Mouse (Mus musculus) forebrain, postnatal 0 days (tissue): ENCODE measurements at regions not wholly inside any gene's neighbourhood (a gene's known extent, or its start where the extent isn't known, plus 50 kb on each side); places are given as distances from the start of the nearest gene placed in this dataset.

Source experiments
- ATAC-seq: fragments of 200-750 bp; cut with Nextera tagmentation; 2 replicates; pipeline ENCODE4 v1.8.0; 2017; ENCODE audit warnings: mild to moderate bottlenecking, moderate library complexity
- DNase-seq: peaks from one replicate; pipeline ENCODE4 v3.0.0-alpha.2; 2015
- H3K27ac ChIP-seq: fragments of 300-500 bp; sonication (generic); 2 replicates; pipeline ENCODE4 v1.5.1; 2014; ENCODE audit warnings: low read depth, mild to moderate bottlenecking, antibody characterized with exemption, low read length, moderate library complexity, mixed read lengths
- H3K27me3 ChIP-seq: fragments of 300-500 bp; sonication (generic); 2 replicates; pipeline ENCODE4 v1.6.1; 2014; ENCODE audit warnings: mild to moderate bottlenecking, low read length, mixed read lengths; ENCODE audit not compliant: insufficient read depth
- H3K36me3 ChIP-seq: fragments of 300-500 bp; sonication (generic); 2 replicates; pipeline ENCODE4 v1.6.1; 2014; ENCODE audit warnings: mild to moderate bottlenecking, moderate library complexity; ENCODE audit not compliant: insufficient read depth
- H3K4me1 ChIP-seq: fragments of 300-500 bp; sonication (generic); 2 replicates; pipeline ENCODE4 v1.6.1; 2014; ENCODE audit warnings: antibody characterized with exemption; ENCODE audit not compliant: insufficient read depth
- H3K4me2 ChIP-seq: fragments of 300-500 bp; sonication (generic); 2 replicates; pipeline ENCODE4 v1.6.1; 2014; ENCODE audit warnings: low read depth, mild to moderate bottlenecking, moderate library complexity
- H3K4me3 ChIP-seq: fragments of 300-500 bp; sonication (generic); 2 replicates; pipeline ENCODE4 v1.5.1; 2014; ENCODE audit warnings: low read depth, low read length, mixed read lengths
- H3K9ac ChIP-seq: fragments of 300-500 bp; sonication (generic); 2 replicates; pipeline ENCODE4 v1.6.1; 2014; ENCODE audit warnings: mild to moderate bottlenecking
- H3K9me3 ChIP-seq: fragments of 300-500 bp; sonication (generic); 2 replicates; pipeline ENCODE4 v1.6.1; 2016; ENCODE audit warnings: low read length
- CTCF ChIP-seq: sonication (generic); IDR thresholded peaks from 2 replicates; pipeline ENCODE4 v1.5.1; 2016; ENCODE audit warnings: antibody characterized with exemption, control low read depth, low read depth
- WGBS: fragments of 180-500 bp; shearing (Covaris S2); extraction: QIAGEN DNeasy Blood & Tissue Kit; methylation state at CpG from one replicate; pipeline ENCODE4 v1.1.7; 2014; 5-methylcytosine and 5-hydroxymethylcytosine counted together

DNA sequence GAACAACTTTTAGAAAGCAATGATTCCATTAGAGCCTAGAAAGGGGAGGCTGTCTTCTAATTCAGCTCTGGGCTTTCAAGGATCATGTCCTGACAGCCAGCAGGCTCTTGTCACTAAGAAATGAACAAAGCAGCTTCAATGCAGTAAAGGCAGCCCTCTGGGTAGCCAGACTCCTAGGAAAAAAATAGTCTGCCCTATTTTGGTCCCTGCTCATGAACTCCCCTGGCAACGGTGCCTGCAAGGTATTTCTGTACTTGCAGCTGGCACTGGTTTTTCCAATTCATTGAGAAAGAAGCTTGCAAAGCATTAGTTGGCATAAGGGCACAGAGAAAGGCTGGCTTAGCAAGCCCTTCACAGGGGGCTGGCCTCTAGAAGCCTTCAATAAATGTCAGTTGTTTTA is 52.8 kb upstream of the Car10 start:
- Histone ChIP-seq H3K4me3 (no peak overlapping the region), H3K4me2 (no peak overlapping the region), H3K27ac (no peak overlapping the region), H3K9ac (no peak overlapping the region), H3K27me3 (no peaks in the 10 kb centered on the region), H3K9me3 (no peaks in the 10 kb centered on the region), H3K36me3 (no peaks in the 10 kb centered on the region), H3K4me1 (no peaks in the 10 kb centered on the region)
- no peak for TF ChIP-seq CTCF
- no peak for ATAC-seq
- 25% methylated on average over 1 of the region's 1 CpGs for WGBS
- no peak for DNase-seq
